Mouse (Mus musculus): ENCODE results near the gene Acot6.
"Not testable (repeated sequence)": the region's sequence is repeated elsewhere in the genome, so short reads cannot be mapped to it uniquely, and the experiment has no call there.

Acot6 gene

GRCm38 (mm10) chr12:84100604-84101492, at the start of gene Acot6:
Gene Acot6, plus strand, starts transcription at chr12:84100654.
- not testable (repeated sequence) for DNase-seq (ENCODE audit: low read depth, low spot score)

GRCm38 (mm10) chr12:84050744-84051143, 49.7 kb upstream of the Acot6 start:
- not testable (repeated sequence) for DNase-seq (ENCODE audit: low read depth, low spot score)

- no peak for DNase-seq (ENCODE audit: low read depth, low spot score)
Measured at GRCm38 (mm10) chr12:84051937-84052474, 48.4 kb upstream of the Acot6 start, which contains the start of gene Acot3. Gene Acot3, plus strand, starts transcription at chr12:84052144.

- DNase-seq (ENCODE audit: low read depth, low spot score): no peak
Measured at GRCm38 (mm10) chr12:84052609-84053008, 47.8 kb upstream of the Acot6 start.

- no peak for DNase-seq (ENCODE audit: low read depth, low spot score)
Measured at GRCm38 (mm10) chr12:84053173-84053572, 47.3 kb upstream of the Acot6 start.

- DNase-seq (ENCODE audit: low read depth, low spot score): no peak
Measured at GRCm38 (mm10) chr12:84053679-84054391, 46.6 kb upstream of the Acot6 start.

GRCm38 (mm10) chr12:84060946-84061345, 39.5 kb upstream of the Acot6 start:
- no peak for DNase-seq (ENCODE audit: low read depth, low spot score)

- no peak for DNase-seq (ENCODE audit: low read depth, low spot score)
Measured at GRCm38 (mm10) chr12:84062336-84062735, 38.1 kb upstream of the Acot6 start.

- DNase-seq (ENCODE audit: low read depth, low spot score): no peak
Measured at GRCm38 (mm10) chr12:84063228-84063627, 37.2 kb upstream of the Acot6 start.

- no peak for DNase-seq (ENCODE audit: low read depth, low spot score)
Measured at GRCm38 (mm10) chr12:84063833-84064232, 36.6 kb upstream of the Acot6 start.

GRCm38 (mm10) chr12:84064621-84065020, 35.8 kb upstream of the Acot6 start:
- DNase-seq (ENCODE audit: low read depth, low spot score): no peak

- DNase-seq (ENCODE audit: low read depth, low spot score): no peak
Measured at GRCm38 (mm10) chr12:84067752-84068151, 32.7 kb upstream of the Acot6 start.

- DNase-seq (ENCODE audit: low read depth, low spot score): no peak
Measured at GRCm38 (mm10) chr12:84068296-84068695, 32.2 kb upstream of the Acot6 start.

GRCm38 (mm10) chr12:84068986-84069385, 31.5 kb upstream of the Acot6 start, which contains the start of gene Acot5:
Gene Acot5, plus strand, starts transcription at chr12:84069325.
- DNase-seq (ENCODE audit: low read depth, low spot score): no peak

- DNase-seq (ENCODE audit: low read depth, low spot score): not testable (repeated sequence)
Measured at GRCm38 (mm10) chr12:84069582-84069981, 30.9 kb upstream of the Acot6 start.

GRCm38 (mm10) chr12:84071696-84072095, 28.8 kb upstream of the Acot6 start:
- no peak for DNase-seq (ENCODE audit: low read depth, low spot score)

- DNase-seq (ENCODE audit: low read depth, low spot score): no peak
Measured at GRCm38 (mm10) chr12:84077371-84077990, 23.0 kb upstream of the Acot6 start.

- no peak for DNase-seq (ENCODE audit: low read depth, low spot score)
Measured at GRCm38 (mm10) chr12:84083842-84084241, 16.6 kb upstream of the Acot6 start.

GRCm38 (mm10) chr12:84084581-84084980, 15.9 kb upstream of the Acot6 start:
- no peak for DNase-seq (ENCODE audit: low read depth, low spot score)

- DNase-seq (ENCODE audit: low read depth, low spot score): not testable (repeated sequence)
Measured at GRCm38 (mm10) chr12:84094666-84095065, 5.8 kb upstream of the Acot6 start.

GRCm38 (mm10) chr12:84099605-84100004, 849 bp upstream of the Acot6 start:
- no peak for DNase-seq (ENCODE audit: low read depth, low spot score)

- no peak for DNase-seq (ENCODE audit: low read depth, low spot score)
Measured at GRCm38 (mm10) chr12:84100071-84100470, 383 bp upstream of the Acot6 start.
